Mouse (Mus musculus) liver, embryonic 14.5 days (tissue): ENCODE data around the gene 2610028H24Rik. TPM values are rescaled to one million over a fixed set of nuclear protein-coding genes. Genes with fewer than 3 reads are reported as not detected.

Experiments
- ATAC-seq: fragments of 200-750 bp; cut with Nextera tagmentation; 2 replicates; pipeline ENCODE4 v1.8.0; 2017; ENCODE audit warnings: moderate number of reproducible peaks, mild to moderate bottlenecking, moderate library complexity; ENCODE audit not compliant: insufficient read depth
- DNase-seq, 3 experiments: peaks; one replicate each; pipeline ENCODE4 v3.0.0-alpha.2; 2012 to 2013; ENCODE audit warnings: low read depth in 3 of 3, low spot score in 3 of 3
- H3K27ac ChIP-seq: fragments of 300-500 bp; sonication (generic); 2 replicates; pipeline ENCODE4 v1.5.1; 2014; ENCODE audit warnings: moderate library complexity, mild to moderate bottlenecking, control low read depth, inconsistent platforms
- H3K27me3 ChIP-seq: fragments of 300-500 bp; sonication (generic); 2 replicates; pipeline ENCODE4 v1.6.1; 2014; ENCODE audit warnings: mild to moderate bottlenecking, low read length, moderate library complexity; ENCODE audit not compliant: control insufficient read depth, insufficient read depth
- H3K36me3 ChIP-seq: fragments of 300-500 bp; sonication (generic); replicated peaks from 2 replicates; pipeline ENCODE4 v1.6.1; 2014; ENCODE audit warnings: low read depth; ENCODE audit not compliant: control insufficient read depth, insufficient read depth
- H3K4me1 ChIP-seq, 2 experiments: fragments of 200-500 bp in 1 of 2; fragments of 300-500 bp in 1 of 2; sonication (generic) in 1 of 2; replicated peaks; 2 replicates each; pipeline ENCODE4 v1.6.1; 2012 to 2014; ENCODE audit warnings: antibody characterized with exemption in 1 of 2, inconsistent platforms in 1 of 2, low read length in 1 of 2; ENCODE audit not compliant: control insufficient read depth in 2 of 2, insufficient read depth in 2 of 2
- H3K4me2 ChIP-seq: fragments of 300-500 bp; sonication (generic); 2 replicates; pipeline ENCODE4 v1.6.1; 2014; ENCODE audit warnings: low read depth, mild to moderate bottlenecking, control low read depth, moderate library complexity
- H3K4me3 ChIP-seq, 2 experiments: fragments of 200-500 bp in 1 of 2; fragments of 300-500 bp in 1 of 2; sonication (generic) in 1 of 2; 2 replicates each; pipeline ENCODE4 v1.5.1; 2012 to 2014; ENCODE audit warnings: low read depth in 2 of 2, low read length in 2 of 2, mild to moderate bottlenecking in 2 of 2, control low read depth in 1 of 2, inconsistent platforms in 1 of 2, moderate library complexity in 1 of 2; ENCODE audit not compliant: insufficient read depth in 1 of 2
- H3K9ac ChIP-seq: fragments of 300-500 bp; sonication (generic); replicated peaks from 2 replicates; pipeline ENCODE4 v1.6.1; 2014; ENCODE audit warnings: mild to moderate bottlenecking, control low read depth, moderate library complexity
- H3K9me3 ChIP-seq: fragments of 300-500 bp; sonication (generic); 2 replicates; pipeline ENCODE4 v1.6.1; 2016; ENCODE audit warnings: low read length, mixed read lengths; ENCODE audit not compliant: control insufficient read depth
- CTCF ChIP-seq: IDR thresholded peaks from 2 replicates; pipeline ENCODE4 v1.5.1; 2016; ENCODE audit warnings: antibody characterized with exemption, low read depth, control low read depth
- EP300 ChIP-seq: IDR thresholded peaks from 2 replicates; pipeline ENCODE4 v1.6.1; 2016; ENCODE audit warnings: antibody characterized with exemption, low read depth
- WGBS: fragments of 180-500 bp; shearing (Covaris S2); extraction: QIAGEN DNeasy Blood & Tissue Kit; methylation state at CpG from one replicate; pipeline ENCODE4 v1.1.7; 2014; ENCODE audit not compliant: insufficient replicate concordance; 5-methylcytosine and 5-hydroxymethylcytosine counted together
- polyA plus RNA-seq, 2 experiments: library from polyadenylated mRNA; depleted of rRNA in 1 of 2; stranded (reverse) in 1 of 2; unstranded in 1 of 2; fragments of >200 nt; fragmentation: Nextera tagmentation in 1 of 2; extraction: Ambion mirVana in 1 of 2; gene quantifications; 2 replicates each; pipeline versions ENCODE4 v1.2.1 to v1.2.3; 2012 to 2014

2610028H24Rik gene
- polyA plus RNA-seq (2012; rRNA removed) (not detected in 2 replicates), polyA plus RNA-seq (2014; fragmentation: Nextera tagmentation; extraction: Ambion mirVana) (not detected in 2 replicates)

GRCm38 (mm10) chr10:76448851-76449250 is at the start of gene 2610028H24Rik:
TSS of gene 2610028H24Rik (plus strand) at chr10:76449081.
- no peak for ATAC-seq
- 67% methylated on average over 5 of the region's 5 CpGs for WGBS
- no peaks in the 10 kb centered on the region for H3K27me3 ChIP-seq

GRCm38 (mm10) chr10:76408520-76408919 is 40.4 kb upstream of the 2610028H24Rik start:
- no peak overlapping the region for H3K27ac ChIP-seq
- H3K4me2 ChIP-seq: no peak overlapping the region
- no peaks in the 10 kb centered on the region for H3K4me1 ChIP-seq
- no peak overlapping the region for H3K4me3 ChIP-seq
- TF ChIP-seq CTCF: no peak
- TF ChIP-seq EP300: no peak
- H3K9ac ChIP-seq: no peak overlapping the region
- WGBS: 87% methylated on average over 10 of the region's 10 CpGs
- H3K9me3 ChIP-seq: no peaks in the 10 kb centered on the region
- peaks cover 78% of the 10 kb centered on the region for H3K36me3 ChIP-seq
- no peaks in the 10 kb centered on the region for H3K27me3 ChIP-seq
- DNase-seq (no peak), ATAC-seq (no peak)

More at GRCm38 (mm10) chr10:76448851-76449250, at the start of gene 2610028H24Rik:
- Histone ChIP-seq H3K4me1 (peaks cover 16 to 19% of the 10 kb centered on the region in 2 experiments), H3K9ac (no peak within 1 kb of the TSS), H3K4me3 (no peak within 1 kb of the TSS), H3K27ac (no peak within 1 kb of the TSS), H3K9me3 (no peaks in the 10 kb centered on the region), H3K4me2 (no peak within 1 kb of the TSS), H3K36me3 (no peaks in the 10 kb centered on the region)
- DNase-seq: no peak
- TF ChIP-seq CTCF: no peak
- TF ChIP-seq EP300: no peak

- Histone ChIP-seq H3K9me3 (no peaks in the 10 kb centered on the region), H3K9ac (no peak overlapping the region), H3K4me2 (no peak overlapping the region), H3K4me3 (no peak overlapping the region), H3K27ac (no peak overlapping the region), H3K36me3 (peaks cover 70% of the 10 kb centered on the region), H3K4me1 (no peaks in the 10 kb centered on the region), H3K27me3 (no peaks in the 10 kb centered on the region)
- WGBS: 89% methylated on average over 12 of the region's 12 CpGs
- TF ChIP-seq CTCF (no peak), EP300 (no peak)
- ATAC-seq: no peak
- no peak for DNase-seq
Observed at GRCm38 (mm10) chr10:76416811-76417210, 32.1 kb upstream of the 2610028H24Rik start.

DNA sequence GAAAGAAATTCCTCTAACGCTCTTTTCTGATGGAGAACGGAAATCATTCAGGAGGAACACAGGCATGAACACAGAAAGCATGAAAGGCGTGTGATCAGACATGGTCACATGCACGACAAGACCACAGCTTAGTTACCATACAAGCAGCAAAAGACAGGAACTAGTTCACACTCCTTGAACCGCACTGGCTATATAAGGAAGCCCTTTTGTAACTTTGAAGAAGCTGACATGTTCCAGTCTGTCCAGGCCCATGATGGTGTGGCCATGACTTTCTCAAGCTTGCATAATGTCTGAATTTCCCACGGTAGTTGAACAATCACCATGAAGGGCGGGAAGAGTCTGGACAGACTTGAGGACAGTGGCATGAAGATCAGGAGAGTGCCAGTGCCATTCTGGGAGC is 23.2 kb upstream of the 2610028H24Rik start:
- no peak overlapping the region for H3K27ac ChIP-seq
- H3K36me3 ChIP-seq: peaks cover 70% of the 10 kb centered on the region
- no peak for ATAC-seq
- no peak overlapping the region for H3K4me3 ChIP-seq
- no peaks in the 10 kb centered on the region for H3K9me3 ChIP-seq
- H3K9ac ChIP-seq: no peak overlapping the region
- no peak for DNase-seq
- no peaks in the 10 kb centered on the region for H3K4me1 ChIP-seq
- no peaks in the 10 kb centered on the region for H3K27me3 ChIP-seq
- no peak overlapping the region for H3K4me2 ChIP-seq
- WGBS: 85% methylated on average over 7 of the region's 7 CpGs
- TF ChIP-seq EP300: no peak
- TF ChIP-seq CTCF: no peak

DNA sequence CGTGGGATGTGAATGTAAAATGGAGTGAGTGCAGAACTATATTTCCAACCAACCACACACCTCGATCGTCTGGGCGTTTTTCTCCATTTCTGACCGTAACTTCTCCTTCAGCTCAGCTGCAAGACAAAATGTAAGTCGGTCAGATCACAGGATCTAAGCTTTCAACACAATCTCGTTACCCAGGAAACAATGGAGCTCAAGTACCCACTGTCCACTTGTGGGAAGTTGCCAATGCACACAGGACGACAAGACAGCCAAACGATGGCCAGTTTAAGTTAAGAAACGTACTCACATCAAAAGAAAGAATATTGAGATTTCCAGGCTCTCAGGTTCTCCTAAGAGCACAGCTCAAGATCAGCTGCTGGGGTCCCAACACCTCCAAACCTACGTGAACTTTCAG is 15.0 kb upstream of the 2610028H24Rik start:
- Histone ChIP-seq H3K9ac (no peak overlapping the region), H3K36me3 (peaks cover 77% of the 10 kb centered on the region), H3K27ac (no peak overlapping the region), H3K9me3 (no peaks in the 10 kb centered on the region), H3K4me1 (no peaks in the 10 kb centered on the region), H3K4me3 (no peak overlapping the region), H3K4me2 (no peak overlapping the region), H3K27me3 (no peaks in the 10 kb centered on the region)
- TF ChIP-seq CTCF (no peak), EP300 (no peak)
- WGBS: 80% methylated on average over 11 of the region's 11 CpGs
- ATAC-seq: no peak
- DNase-seq: no peak
